Mouse (Mus musculus) myocyte (in vitro differentiated cells): Measurements from ENCODE around the gene Pnrc2. TPM values are rescaled to one million over a fixed set of nuclear protein-coding genes. Genes with fewer than 3 reads are reported as not detected.
A peak's percentile ranks its signal among the peaks of the same experiment; 100 is the strongest.

Experiments
- H3K27me3 ChIP-seq: one replicate; pipeline ENCODE4 v1.6.1; 2011; ENCODE audit not compliant: control insufficient read depth, insufficient read depth, insufficient read length
- H3K36me3 ChIP-seq: one replicate; pipeline ENCODE4 v1.6.1; 2011; ENCODE audit not compliant: control insufficient read depth, insufficient read depth
- H3K4me2 ChIP-seq: one replicate; pipeline ENCODE4 v1.6.1; 2011; ENCODE audit warnings: low read depth, control low read depth
- H3K4me3 ChIP-seq: one replicate; pipeline ENCODE4 v1.5.1; 2011; ENCODE audit warnings: mild to moderate bottlenecking, control low read depth, moderate library complexity
- H3K79me2 ChIP-seq: one replicate; pipeline ENCODE4 v1.6.1; 2011; ENCODE audit not compliant: control insufficient read depth, insufficient read depth
- H3ac ChIP-seq: one replicate; pipeline ENCODE4 v1.6.1; 2011; ENCODE audit not compliant: control insufficient read depth, insufficient read length
- CEBPB ChIP-seq: IDR thresholded peaks from 2 replicates; pipeline ENCODE4 v1.6.1; 2011; ENCODE audit warnings: mild to moderate bottlenecking, moderate library complexity; ENCODE audit not compliant: poor library complexity, insufficient read depth, severe bottlenecking
- E2F4 ChIP-seq: IDR thresholded peaks from one replicate; pipeline ENCODE4 v1.6.1; 2011; ENCODE audit warnings: mild to moderate bottlenecking, control low read depth, moderate library complexity; ENCODE audit not compliant: insufficient read depth
- MAX ChIP-seq: IDR thresholded peaks from one replicate; pipeline ENCODE4 v1.6.1; 2011; ENCODE audit warnings: low read depth, mild to moderate bottlenecking, control low read depth
- MYOD1 ChIP-seq, 3 experiments: IDR thresholded peaks; one replicate each; pipeline ENCODE4 v1.6.1; 2011; ENCODE audit warnings: control low read depth in 2 of 3, low read depth in 2 of 3, mild to moderate bottlenecking in 2 of 3, moderate library complexity in 1 of 3; ENCODE audit not compliant: insufficient read length in 2 of 3, control insufficient read depth in 1 of 3
- MYOG ChIP-seq, 3 experiments: IDR thresholded peaks; one replicate each; pipeline ENCODE4 v1.6.1; 2011; ENCODE audit warnings: control low read depth in 2 of 3, low read depth in 2 of 3, mild to moderate bottlenecking in 2 of 3; ENCODE audit not compliant: insufficient read length in 2 of 3, control insufficient read depth in 1 of 3, insufficient read depth in 1 of 3
- POLR2A ChIP-seq: IDR thresholded peaks from one replicate; pipeline ENCODE4 v1.6.1; 2011; ENCODE audit warnings: low read depth, mild to moderate bottlenecking, control low read depth, moderate library complexity; ENCODE audit not compliant: insufficient read length
- POLR2AphosphoS2 ChIP-seq: IDR thresholded peaks from one replicate; pipeline ENCODE4 v1.6.1; 2011; ENCODE audit warnings: low read depth, control low read depth; ENCODE audit not compliant: insufficient read length
- REST ChIP-seq: IDR thresholded peaks from one replicate; pipeline ENCODE4 v1.6.1; 2011; ENCODE audit warnings: mild to moderate bottlenecking, control low read depth, moderate library complexity; ENCODE audit not compliant: insufficient read depth, insufficient read length
- SRF ChIP-seq: IDR thresholded peaks from one replicate; pipeline ENCODE4 v1.6.1; 2011; ENCODE audit warnings: low read depth; ENCODE audit not compliant: control insufficient read depth, insufficient read length
- TCF12 ChIP-seq: IDR thresholded peaks from one replicate; pipeline ENCODE4 v1.6.1; 2011; ENCODE audit warnings: mild to moderate bottlenecking, control low read depth; ENCODE audit not compliant: poor library complexity, insufficient read depth, severe bottlenecking
- TCF3 ChIP-seq: IDR thresholded peaks from one replicate; pipeline ENCODE4 v1.6.1; 2011; ENCODE audit warnings: low read depth, control low read depth; ENCODE audit not compliant: insufficient read length
- USF1 ChIP-seq: IDR thresholded peaks from one replicate; pipeline ENCODE4 v1.6.1; 2011; ENCODE audit warnings: low read depth, mild to moderate bottlenecking, control low read depth, moderate library complexity
- polyA plus RNA-seq: library from polyadenylated mRNA; unstranded; fragments of >200 nt; fragmentation: generic; extraction: Trizol; gene quantifications from one replicate; pipeline ENCODE4 v1.2.1, GENCODE M21; 2012; ENCODE audit warnings: missing spikeins

The Pnrc2 gene
- polyA plus RNA-seq, 1 experiment = 45.2 TPM

DNA sequence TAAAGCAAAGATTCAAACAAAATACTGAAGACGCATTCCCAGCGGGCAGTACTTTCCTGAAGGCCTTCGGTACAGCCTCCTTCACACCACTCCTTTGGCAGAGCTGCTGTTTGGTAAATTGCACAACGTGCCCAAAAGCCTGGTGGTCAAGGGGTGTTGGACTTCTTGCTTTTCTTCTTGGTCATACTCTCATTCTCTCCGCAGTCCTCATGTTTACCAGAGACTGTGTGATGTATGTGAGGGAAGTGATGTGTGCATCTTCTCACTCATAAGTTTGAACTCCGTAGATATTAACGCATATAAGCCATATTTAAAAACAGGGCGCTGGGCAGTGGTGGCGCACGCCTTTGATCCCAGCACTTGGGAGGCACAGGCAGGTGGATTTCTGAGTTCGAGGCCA is 19.0 kb downstream of the Pnrc2 start:
- H3ac ChIP-seq = no peak overlapping the region
- H3K36me3 ChIP-seq = no peaks in the 10 kb centered on the region
- H3K27me3 ChIP-seq = no peaks in the 10 kb centered on the region
- TF ChIP-seq USF1 (no peak), MAX (no peak), TCF12 (no peak), MYOD1 (IDR thresholded peaks at IDR 0.05; ENCODE audit: control insufficient read depth in 1 of 3, insufficient read length in 2 of 3, low read depth in 2 of 3) (no peak), E2F4 (no peak), TCF3 (no peak), POLR2AphosphoS2 (no peak), POLR2A (no peak), SRF (no peak), MYOG (IDR thresholded peaks at IDR 0.05; ENCODE audit: control insufficient read depth in 1 of 3, insufficient read depth in 1 of 3, insufficient read length in 2 of 3, low read depth in 2 of 3) (no peak), REST (no peak), CEBPB (no peak)
- peaks cover 32% of the 10 kb centered on the region for H3K79me2 ChIP-seq
- H3K4me3 ChIP-seq = peak overlapping the region; percentile 82
- H3K4me2 ChIP-seq = peak overlapping the region; percentile 86

DNA sequence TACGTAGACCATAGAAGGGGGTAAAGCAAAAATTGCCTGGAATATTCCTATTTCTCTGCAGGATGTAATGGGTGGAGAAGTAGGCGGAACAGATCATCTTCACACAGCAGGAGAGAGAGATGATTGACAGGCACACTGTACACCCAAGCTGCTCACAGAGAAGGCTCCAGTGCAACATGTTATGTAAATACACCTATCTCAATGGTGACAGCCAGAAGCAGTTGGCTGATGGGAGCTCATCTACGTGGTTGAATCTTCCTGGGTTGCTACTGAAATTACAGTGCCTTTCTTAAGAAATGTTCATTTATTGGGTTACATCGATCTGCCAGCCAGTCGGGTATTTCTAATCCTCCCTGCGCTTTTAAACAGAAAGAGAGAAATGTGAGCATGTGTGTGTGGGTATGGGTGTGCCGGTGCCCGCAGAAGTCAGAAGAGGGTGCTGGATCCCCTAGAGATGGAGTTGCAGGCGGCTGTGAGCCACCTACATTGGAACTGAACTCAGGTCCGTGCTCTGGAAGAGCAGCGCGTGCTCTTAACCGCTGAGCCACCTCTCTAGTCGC is 19.6 kb downstream of the Pnrc2 start:
- Histone ChIP-seq H3K27me3 (no peaks in the 10 kb centered on the region), H3K4me2 (no peak overlapping the region), H3K36me3 (no peaks in the 10 kb centered on the region), H3ac (no peak overlapping the region), H3K4me3 (no peak overlapping the region), H3K79me2 (peaks cover 26% of the 10 kb centered on the region)
- TF ChIP-seq POLR2A (no peak), SRF (no peak)

DNA sequence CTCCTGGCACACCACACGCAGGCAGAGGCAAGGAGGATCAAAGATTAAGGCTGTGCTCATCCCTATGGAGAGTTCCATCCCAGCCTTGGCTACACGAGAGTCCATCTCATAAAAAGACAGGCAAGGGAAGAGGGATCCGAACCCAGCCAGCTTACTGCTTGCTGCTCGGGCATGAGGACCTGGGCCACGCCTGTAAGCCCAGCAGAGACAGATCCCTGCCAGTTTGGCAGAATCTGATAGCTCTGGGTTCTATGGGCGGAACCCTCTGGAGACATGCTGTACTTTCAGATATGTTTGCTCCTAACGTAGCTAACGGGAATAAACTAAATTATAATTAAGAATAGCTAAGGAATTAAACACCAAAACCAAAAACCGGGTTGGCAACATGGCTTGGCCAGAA is 21.7 kb downstream of the Pnrc2 start:
- Histone ChIP-seq H3K36me3 (no peaks in the 10 kb centered on the region), H3ac (no peak overlapping the region), H3K27me3 (no peaks in the 10 kb centered on the region), H3K79me2 (peaks cover 5% of the 10 kb centered on the region), H3K4me2 (no peak overlapping the region), H3K4me3 (no peak overlapping the region)
- TF ChIP-seq USF1 = no peak
- TF ChIP-seq MYOG (IDR thresholded peaks at IDR 0.05; ENCODE audit: control insufficient read depth in 1 of 3, insufficient read depth in 1 of 3, insufficient read length in 2 of 3, low read depth in 2 of 3) = no peak
- no peak for TF ChIP-seq TCF3
- TF ChIP-seq POLR2A = no peak
- TF ChIP-seq SRF = no peak
- no peak for TF ChIP-seq MAX
- TF ChIP-seq MYOD1 (IDR thresholded peaks at IDR 0.05; ENCODE audit: control insufficient read depth in 1 of 3, insufficient read length in 2 of 3, low read depth in 2 of 3) = no peak

DNA sequence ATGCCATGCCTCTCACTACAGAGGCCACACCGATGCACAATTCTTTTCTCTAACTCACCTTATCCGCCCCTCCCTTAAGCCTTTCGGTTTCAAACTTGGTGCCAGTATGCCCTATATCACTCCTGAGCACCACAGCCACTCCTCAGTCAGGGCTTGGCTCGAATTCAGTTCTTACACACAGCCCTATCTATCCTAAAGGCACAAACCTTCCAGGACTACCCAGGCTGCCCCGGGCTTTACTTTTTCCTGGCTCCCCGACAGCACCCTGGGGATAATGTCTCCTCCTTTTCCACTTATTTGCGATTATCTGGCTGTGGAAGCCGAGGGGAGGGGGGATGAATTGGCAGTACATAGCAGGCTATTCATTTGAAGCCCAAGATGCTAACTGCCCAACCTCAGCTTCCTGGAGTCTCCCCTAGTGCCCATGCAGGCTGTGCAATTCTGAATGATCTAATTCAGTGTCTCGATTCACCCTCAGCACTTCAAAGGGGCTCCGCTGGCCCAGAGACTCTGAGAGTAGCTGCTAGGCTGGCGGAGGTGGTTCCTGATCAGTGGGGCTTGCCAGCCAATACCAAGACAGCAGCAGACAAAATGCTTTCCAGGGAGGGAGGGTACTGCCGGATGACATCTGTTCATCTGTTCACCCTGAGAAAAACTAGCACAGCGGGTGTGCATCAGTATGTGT is 23.1 kb downstream of the Pnrc2 start:
- H3ac ChIP-seq = no peak overlapping the region
- TF ChIP-seq SRF = no peak
- TF ChIP-seq TCF3 = no peak
- H3K4me3 ChIP-seq = no peak overlapping the region
- no peaks in the 10 kb centered on the region for H3K36me3 ChIP-seq
- no peaks in the 10 kb centered on the region for H3K79me2 ChIP-seq
- H3K4me2 ChIP-seq = no peak overlapping the region
- H3K27me3 ChIP-seq = no peaks in the 10 kb centered on the region

DNA sequence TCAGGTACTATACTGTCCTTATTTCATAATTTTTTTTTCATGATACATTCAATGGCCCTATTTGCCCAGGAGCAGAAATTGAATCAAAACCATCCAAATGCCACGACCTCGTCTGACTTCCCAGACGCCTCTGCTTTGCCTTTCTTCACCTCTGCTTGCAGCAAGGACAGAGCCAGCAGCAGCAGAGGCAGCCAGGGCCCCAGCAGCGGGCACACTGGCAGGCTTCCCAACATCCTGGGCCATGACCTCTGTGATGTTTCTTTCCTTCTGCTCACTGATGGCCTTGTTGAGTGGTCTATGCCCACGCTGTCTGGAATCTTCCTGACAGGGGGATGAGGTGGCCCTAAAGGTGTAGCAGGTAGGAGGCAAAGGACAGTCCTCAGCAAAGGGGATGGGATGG is 26.1 kb downstream of the Pnrc2 start:
- no peak overlapping the region for H3K4me2 ChIP-seq
- H3K79me2 ChIP-seq = no peaks in the 10 kb centered on the region
- H3K36me3 ChIP-seq = no peaks in the 10 kb centered on the region
- H3ac ChIP-seq = no peak overlapping the region
- H3K4me3 ChIP-seq = no peak overlapping the region
- TF ChIP-seq POLR2A (no peak), E2F4 (no peak), REST (no peak), MYOD1 (IDR thresholded peaks at IDR 0.05; ENCODE audit: control insufficient read depth in 1 of 3, insufficient read length in 2 of 3, low read depth in 2 of 3) (no peak), TCF12 (no peak), POLR2AphosphoS2 (no peak), USF1 (no peak)
- no peaks in the 10 kb centered on the region for H3K27me3 ChIP-seq
